Mouse (Mus musculus) cerebellum, postnatal 14 days (tissue): ENCODE measurements around the gene Plcg1.

Source experiments
- DNase-seq, 2 experiments: peaks; one replicate each; pipeline ENCODE4 v3.0.0; 2021; ENCODE audit warnings: mixed read lengths in 2 of 2

The Plcg1 gene

GRCm38 (mm10) chr2:160731117-160731838 is at the start of gene Plcg1:
Plcg1 (plus strand) TSS chr2:160731300.
- DNase-seq = peak; percentile 96 to 97

GRCm38 (mm10) chr2:160700271-160700670 is 30.8 kb upstream of the Plcg1 start:
- no peak for DNase-seq

DNA sequence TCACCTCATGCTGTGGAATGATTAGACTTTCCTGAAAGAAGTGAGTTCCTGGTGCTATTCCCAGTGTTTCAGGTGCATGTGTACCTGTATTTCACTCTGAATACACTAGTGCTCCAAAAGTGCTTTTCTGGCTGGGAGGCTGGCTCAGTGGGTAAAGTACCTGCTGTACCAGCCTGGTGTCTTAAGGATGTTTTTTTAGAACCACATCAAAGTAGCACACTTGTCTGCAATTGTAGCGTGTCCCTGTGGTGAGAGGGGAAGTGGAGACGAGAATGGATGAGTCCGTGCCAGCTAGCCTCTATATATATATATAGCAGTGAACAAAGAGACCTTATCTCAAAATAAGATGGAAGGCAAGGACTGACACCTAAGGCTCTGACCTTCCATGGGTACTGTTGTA is 29.5 kb upstream of the Plcg1 start:
- DNase-seq = no peak

DNA sequence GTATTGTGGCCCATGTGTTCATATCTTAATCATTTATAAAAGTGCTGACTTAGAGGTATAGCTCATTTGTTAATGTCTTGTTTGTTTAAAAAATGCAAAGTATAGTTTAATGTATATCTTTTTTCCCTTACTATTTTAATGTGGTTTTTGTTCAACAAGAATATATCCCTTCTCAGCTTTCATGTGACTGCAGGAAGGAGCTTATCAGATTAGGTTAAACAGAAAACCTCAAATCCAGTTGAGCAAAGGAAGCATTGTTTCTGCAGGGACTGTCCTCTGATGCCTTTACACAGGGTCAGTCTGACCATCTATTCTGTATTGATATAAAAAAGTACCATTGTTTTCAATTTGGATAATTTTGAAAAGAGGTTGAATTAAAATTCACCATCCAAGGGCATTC is 28.3 kb upstream of the Plcg1 start:
- DNase-seq = no peak

DNA sequence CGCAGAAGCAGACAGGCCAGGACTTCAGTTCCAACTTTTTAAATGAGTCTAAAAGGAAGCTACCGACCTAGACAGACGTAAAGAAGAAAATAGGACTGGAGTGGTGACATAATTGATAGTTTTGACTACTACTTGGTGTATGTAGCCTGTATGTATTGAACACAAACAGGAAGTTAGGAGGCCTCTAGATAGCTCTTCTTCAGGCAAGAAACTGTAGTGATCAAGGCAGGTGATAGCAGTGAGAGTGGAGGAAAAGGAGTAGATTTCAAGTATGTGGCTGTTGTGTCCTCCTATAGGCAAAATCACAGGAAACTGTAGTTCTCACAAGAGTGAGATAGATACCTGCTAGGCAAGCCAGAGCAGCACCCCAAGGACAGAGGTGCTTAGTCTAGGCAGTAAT is 23.4 kb upstream of the Plcg1 start:
- DNase-seq = no peak

GRCm38 (mm10) chr2:160715463-160716030 is 15.6 kb upstream of the Plcg1 start:
- DNase-seq = no peak

- DNase-seq = peak; percentile 74 to 82
These were observed 13.8 kb upstream of the Plcg1 start for GRCm38 (mm10) chr2:160717269-160717668.

DNA sequence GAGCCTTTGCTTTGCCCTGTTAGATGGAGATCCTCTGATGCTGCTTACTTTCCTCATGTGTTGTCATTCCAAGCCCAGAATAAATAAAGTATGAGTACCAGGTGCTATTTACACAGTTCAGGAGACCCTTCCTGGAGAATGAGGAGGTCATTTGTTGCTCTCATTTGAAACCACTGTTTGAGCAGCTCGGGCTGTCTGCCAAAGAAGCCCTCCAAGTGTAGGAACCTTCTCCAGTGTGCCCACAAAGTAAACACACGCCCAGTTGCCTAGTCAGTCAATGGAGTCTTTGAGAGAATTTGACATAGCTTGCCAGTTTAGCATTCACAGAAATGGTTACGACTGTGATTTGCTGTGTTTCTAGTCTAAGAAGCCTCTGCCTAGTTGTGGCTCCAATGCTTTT is 12.3 kb upstream of the Plcg1 start:
- DNase-seq = no peak

DNA sequence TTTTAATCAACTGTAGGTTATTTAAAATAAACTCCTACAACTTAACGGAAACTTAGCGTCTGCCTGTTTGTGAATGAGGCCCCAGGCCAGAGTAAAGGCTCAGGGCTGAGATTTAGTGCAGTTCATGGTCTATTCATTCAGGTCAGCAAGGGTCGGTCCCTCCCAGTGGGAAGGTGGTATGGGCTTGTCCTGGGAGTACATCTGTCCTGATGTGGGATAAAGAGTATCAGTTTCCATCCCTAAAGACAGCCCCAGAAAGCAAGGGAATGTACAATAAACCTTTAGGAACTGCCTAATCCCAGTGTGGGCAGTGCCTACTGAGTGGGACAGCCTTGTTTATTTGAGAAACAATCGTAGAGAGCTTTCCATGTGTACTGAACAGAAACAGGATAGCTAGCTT is 8.4 kb upstream of the Plcg1 start:
- no peak for DNase-seq

DNA sequence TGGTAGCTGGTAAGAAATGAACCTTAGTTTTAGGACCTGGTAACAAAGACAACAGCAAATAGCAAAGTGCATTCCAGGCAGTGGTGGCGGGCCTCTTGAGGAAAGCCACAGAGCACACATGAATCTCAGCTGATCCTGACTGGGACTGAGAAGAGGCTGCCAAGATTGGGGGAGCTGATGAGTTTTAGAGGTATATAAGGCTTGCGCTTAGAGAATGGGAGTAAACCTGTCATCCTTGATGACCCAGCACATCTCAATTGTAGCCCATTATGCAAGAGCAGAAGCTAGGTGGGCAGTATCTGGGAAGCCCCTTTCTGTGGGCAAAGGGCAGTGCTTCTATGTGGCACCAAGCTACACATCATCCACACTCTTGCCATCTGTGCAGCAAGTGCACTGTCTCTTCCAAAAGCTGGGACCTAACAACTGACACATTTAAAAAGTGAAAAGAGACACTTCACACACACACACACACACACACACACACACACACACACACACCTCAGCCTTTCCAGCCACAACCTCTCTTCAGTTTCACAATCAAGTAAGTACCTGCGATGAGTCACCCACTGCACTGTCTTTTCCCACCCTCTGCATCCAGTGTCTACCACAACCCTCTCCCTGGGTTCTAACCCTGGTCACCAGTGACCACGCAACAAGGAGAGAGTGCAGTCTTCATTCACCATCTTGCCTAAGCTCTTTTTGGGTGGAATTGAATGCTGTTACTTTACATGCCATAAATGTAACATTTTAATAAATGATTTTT is 7.3 kb upstream of the Plcg1 start:
- no peak for DNase-seq

GRCm38 (mm10) chr2:160724536-160724935 is 6.6 kb upstream of the Plcg1 start:
- DNase-seq = no peak

- no peak for DNase-seq
These were observed 4.9 kb upstream of the Plcg1 start for GRCm38 (mm10) chr2:160725877-160726864.

- no peak for DNase-seq
These were observed 2.1 kb upstream of the Plcg1 start for GRCm38 (mm10) chr2:160728972-160729371.

- no peak for DNase-seq
These were observed 1.7 kb upstream of the Plcg1 start for GRCm38 (mm10) chr2:160729436-160729835.

DNA sequence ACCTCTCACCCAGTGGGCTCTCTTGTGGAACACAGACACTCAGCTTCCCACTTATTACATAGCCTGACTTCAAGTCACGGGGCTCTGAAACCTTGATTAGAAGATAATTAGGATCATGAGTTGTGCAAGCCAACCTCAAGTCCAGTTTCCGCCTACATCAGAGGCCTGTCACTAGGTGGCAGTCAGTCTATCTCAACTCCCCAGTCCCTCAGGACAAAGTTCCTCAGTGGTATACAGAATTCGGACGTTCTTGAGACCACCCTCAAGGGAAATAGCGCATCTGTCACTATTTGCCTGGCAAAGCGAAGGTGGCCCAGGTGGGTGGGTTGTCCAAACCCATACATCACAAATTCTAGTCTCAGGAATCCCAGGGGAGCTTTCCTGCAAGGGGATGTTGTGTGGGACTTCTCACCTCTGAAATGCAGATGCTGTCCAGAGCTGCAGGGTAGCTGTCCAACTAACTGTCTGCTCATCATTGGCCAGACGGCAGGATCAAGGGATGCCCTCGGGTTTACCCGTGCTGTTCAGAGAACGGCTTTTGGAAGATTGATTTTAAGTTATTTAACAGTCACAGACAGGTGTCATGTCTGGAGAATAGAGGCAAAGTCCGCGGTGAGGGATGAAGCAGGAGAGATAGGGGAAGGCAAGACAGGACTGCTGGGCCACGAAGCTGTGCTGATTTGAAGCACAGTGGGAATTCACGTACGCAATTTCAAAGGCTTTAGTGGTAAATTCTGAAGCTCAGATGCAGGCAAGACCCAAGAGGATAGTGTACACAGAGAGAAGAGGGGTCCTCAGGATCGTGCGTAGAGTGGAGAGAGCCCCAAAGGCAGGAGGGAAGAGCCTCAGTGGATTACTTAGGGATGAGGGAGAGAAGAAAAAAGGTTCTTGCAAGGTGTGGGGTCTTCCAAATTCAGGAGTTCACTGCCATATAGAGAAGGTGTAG is 976 bp upstream of the Plcg1 start:
- peak; percentile 33 to 52 for DNase-seq

GRCm38 (mm10) chr2:160730797-160731116 is 343 bp upstream of the Plcg1 start:
- DNase-seq = no peak

- peak; percentile 74 to 81 for DNase-seq
These were observed 750 bp downstream of the Plcg1 start for GRCm38 (mm10) chr2:160731839-160732261.

- DNase-seq = peak in 1 of 2 experiments; percentile 13
These were observed 1.4 kb downstream of the Plcg1 start for GRCm38 (mm10) chr2:160732420-160732995.

- no peak for DNase-seq
These were observed 2.0 kb downstream of the Plcg1 start for GRCm38 (mm10) chr2:160733131-160733531.

GRCm38 (mm10) chr2:160734331-160734730 is 3.2 kb downstream of the Plcg1 start:
- no peak for DNase-seq

- DNase-seq = no peak
These were observed 4.7 kb downstream of the Plcg1 start for GRCm38 (mm10) chr2:160735706-160736310.
